Comparison of ENCODE assay signal across 8 mouse cellular contexts in genomic region chr19:55316109-55316714, GRCm38 (mm10). TPM values are rescaled to one million over a fixed set of nuclear protein-coding genes. Genes with fewer than 3 reads are reported as not detected.
DNase-seq lines count a peak whose midpoint lies in the region; ATAC-seq lines count a peak whose summit lies in the region.

Vti1a (plus strand) TSS chr19:55316295.

- H3K9ac ChIP-seq in hindbrain, embryonic 14.5 days: peak within 1 kb of the TSS; percentile 91

- peak within 1 kb of the TSS; percentile 80 for H3K4me3 ChIP-seq in hindbrain, embryonic 14.5 days (replicated peaks; ENCODE audit: low read length)

- no peaks in the 10 kb centered on the region for H3K27me3 ChIP-seq in hindbrain, embryonic 14.5 days (ENCODE audit: control insufficient read depth, insufficient read depth, low read length)

- peak within 1 kb of the TSS; percentile 85 for H3K27ac ChIP-seq in hindbrain, embryonic 14.5 days

- H3K4me2 ChIP-seq in hindbrain, embryonic 14.5 days (replicated peaks): peak within 1 kb of the TSS; percentile 92

- WGBS in hindbrain, embryonic 14.5 days: under 1% methylated on average over 48 of the region's 48 CpGs

- peaks cover 27% of the 10 kb centered on the region for H3K4me1 ChIP-seq in hindbrain, embryonic 14.5 days (replicated peaks; ENCODE audit: control insufficient read depth, insufficient read depth, low read length)

- DNase-seq in R1 (ENCODE audit: low read depth, low spot score): peak; percentile 95
- DNase-seq in cerebellum, postnatal 25 days: peak; percentile 95 to 96
- DNase-seq in frontal cortex, postnatal 25 days (ENCODE audit: low spot score in 2 of 2): peak; percentile 78 to 85
- DNase-seq in hindbrain, embryonic 14.5 days (ENCODE audit: low spot score): peak; percentile 93
- DNase-seq in layer of hippocampus, postnatal 36 days: peak; percentile 88 to 89
- DNase-seq in lung, postnatal 36 days: peak; percentile 92
- peak; percentile 97 for DNase-seq in retina, postnatal 1 day
- peak; percentile 74 to 83 for DNase-seq in urinary bladder, adult 18-20 months (ENCODE audit: low spot score in 2 of 2)

- H3K36me3 ChIP-seq in hindbrain, embryonic 14.5 days (replicated peaks; ENCODE audit: control insufficient read depth, insufficient read depth): peaks cover 18% of the 10 kb centered on the region; the same call in 1 of the 2 replicates

- no peaks in the 10 kb centered on the region for H3K9me3 ChIP-seq in hindbrain, embryonic 14.5 days (ENCODE audit: control insufficient read depth, low read length)

- ATAC-seq in hindbrain, embryonic 14.5 days (ENCODE audit: low FRiP score): peak; percentile 93

RNA-seq across cellular contexts. Expression of gene Vti1a, which starts in this region (rescaled TPM):
- polyA plus RNA-seq in hindbrain, embryonic 14.5 days (2014; fragmentation: Nextera tagmentation; extraction: Ambion mirVana): 32.1 and 35.4 TPM in 2 replicates
- total RNA-seq in layer of hippocampus, postnatal 36 days (2021): 10 to 100 TPM; 60.1 to 61.2 TPM

Comparison
In these comparisons a context has a peak if more than half of its experiments do, and no peak if none do; other contexts are left out.
1. Peak in every context shown above with its lines: DNase-seq, ATAC-seq, H3K4me3 ChIP-seq and H3K27ac ChIP-seq.